Mouse (Mus musculus) urinary bladder, postnatal 25 days (tissue): ENCODE data around the gene Setdb1.

Experiments
- DNase-seq: peaks from one replicate; pipeline ENCODE4 v3.0.0; 2022; ENCODE audit warnings: low spot score

Gene Setdb1

GRCm38 (mm10) chr3:95319110-95319509, 37.9 kb downstream of the Setdb1 start:
- no peak for DNase-seq

- no peak for DNase-seq
These were observed 38.5 kb downstream of the Setdb1 start for GRCm38 (mm10) chr3:95318548-95318947.

- peak; percentile 42 for DNase-seq
These were observed 39.5 kb downstream of the Setdb1 start for GRCm38 (mm10) chr3:95317414-95318080.

- DNase-seq, result no peak
These were observed 41.0 kb downstream of the Setdb1 start for GRCm38 (mm10) chr3:95315844-95316550.

- peak; percentile 91 for DNase-seq
These were observed 41.7 kb downstream of the Setdb1 start for GRCm38 (mm10) chr3:95315094-95315843.

- no peak for DNase-seq
These were observed 42.4 kb downstream of the Setdb1 start, which contains the start of gene Cers2 for GRCm38 (mm10) chr3:95314486-95315093. Gene Cers2 (plus strand): TSS chr3:95314791.

- DNase-seq, result no peak
These were observed 42.9 kb downstream of the Setdb1 start for GRCm38 (mm10) chr3:95314075-95314474.

- DNase-seq, result no peak
These were observed 43.5 kb downstream of the Setdb1 start for GRCm38 (mm10) chr3:95313476-95313875.

GRCm38 (mm10) chr3:95312623-95313022, 44.4 kb downstream of the Setdb1 start:
- peak; percentile 30 for DNase-seq

- peak; percentile 45 for DNase-seq
These were observed 45.8 kb downstream of the Setdb1 start for GRCm38 (mm10) chr3:95310968-95311882.

GRCm38 (mm10) chr3:95310496-95310895, 46.5 kb downstream of the Setdb1 start:
- DNase-seq, result no peak

GRCm38 (mm10) chr3:95307100-95307499, 49.9 kb downstream of the Setdb1 start, which contains the start of gene Anxa9:
Gene Anxa9 (minus strand): TSS chr3:95307176.
- no peak for DNase-seq

- no peak for DNase-seq
These were observed 50.8 kb downstream of the Setdb1 start for GRCm38 (mm10) chr3:95306244-95306643.

- DNase-seq, result no peak
These were observed 55.7 kb downstream of the Setdb1 start for GRCm38 (mm10) chr3:95301204-95301796.

GRCm38 (mm10) chr3:95298018-95298417, 59.0 kb downstream of the Setdb1 start:
- no peak for DNase-seq

- DNase-seq, result peak; percentile 45
These were observed 60.9 kb downstream of the Setdb1 start for GRCm38 (mm10) chr3:95296103-95296469.

GRCm38 (mm10) chr3:95295321-95296102, 61.5 kb downstream of the Setdb1 start:
- DNase-seq, result no peak

- no peak for DNase-seq
These were observed 62.3 kb downstream of the Setdb1 start for GRCm38 (mm10) chr3:95294718-95295117.

- DNase-seq, result no peak
These were observed 62.7 kb downstream of the Setdb1 start for GRCm38 (mm10) chr3:95294316-95294715.

GRCm38 (mm10) chr3:95293537-95293936, 63.5 kb downstream of the Setdb1 start:
- no peak for DNase-seq
